In the genomic region with DNA sequence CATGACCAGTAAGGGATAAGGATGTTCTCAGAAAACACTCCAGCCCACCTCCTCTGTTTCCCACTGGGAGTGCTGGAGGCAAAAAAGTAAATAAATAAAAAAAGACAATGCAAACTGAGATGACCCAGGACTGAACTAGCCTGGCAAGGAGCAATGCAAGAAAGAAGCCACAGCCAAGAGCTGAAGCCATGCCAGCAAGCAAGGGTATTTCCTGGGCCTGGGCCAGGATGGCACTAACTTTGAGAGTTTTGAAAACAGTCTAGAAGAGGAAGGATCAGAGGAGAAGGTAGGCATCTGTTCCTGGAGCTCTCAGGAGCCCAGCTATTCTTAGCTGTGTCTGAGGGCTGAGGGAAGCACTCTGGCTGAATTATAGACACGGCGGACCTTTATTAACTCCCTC, we compare ENCODE assay signal across 27 mouse cellular contexts.
DNase-seq lines count a peak whose midpoint lies in the region; ATAC-seq and TF ChIP-seq lines count a peak whose summit lies in the region.
"Had no signal": no experiment of that assay in that cellular context is flagged by ENCODE, and none has a peak within 500 bp of the region (broad histone marks: within the 10 kb centered on the region; RNA-seq: fewer than 3 reads in every experiment).

No protein-coding gene starts in this region.

- no peak overlapping the region for H3K9ac ChIP-seq in lung, postnatal 0 days (replicated peaks; ENCODE audit: low read depth)
- H3K9ac ChIP-seq: embryonic facial prominence, embryonic 12.5 days; forebrain, postnatal 0 days; limb, embryonic 13.5 days; liver, embryonic 12.5 days; lung, embryonic 14.5 days; midbrain, embryonic 12.5 days; neural tube, embryonic 12.5 days had no signal

- TF ChIP-seq CTCF in lung, postnatal 0 days (IDR thresholded peaks at IDR 0.05): no peak
- TF ChIP-seq CTCF in layer of hippocampus, adult 2 months (conservative IDR thresholded peaks at IDR 0.05): no peak

- H3K9me3 ChIP-seq in lung, postnatal 0 days (ENCODE audit: low read length): 0 out of 2 replicates have a peak, but pooled peaks cover 3% of the 10 kb centered on the region
- H3K9me3 ChIP-seq: midbrain, embryonic 12.5 days had no signal

- no peak for ATAC-seq in lung, postnatal 0 days
- ATAC-seq: activated CD4-positive, CD25-positive, alpha-beta regulatory T cell, adult 4 months; forebrain, postnatal 0 days; hindbrain, embryonic 16.5 days; intestine, postnatal 0 days; liver, embryonic 12.5 days had no signal

- no peak overlapping the region for H3K27ac ChIP-seq in lung, postnatal 0 days (ENCODE audit: low read length)
- no peak overlapping the region for H3K27ac ChIP-seq in layer of hippocampus, adult 2 months
- H3K27ac ChIP-seq: embryonic facial prominence, embryonic 12.5 days; limb, embryonic 13.5 days; liver, embryonic 12.5 days; midbrain, embryonic 12.5 days; neural tube, embryonic 12.5 days had no signal

- H3K4me1 ChIP-seq in lung, postnatal 0 days (ENCODE audit: insufficient read depth, low read depth, low read length): no peaks in the 10 kb centered on the region
- H3K4me1 ChIP-seq: limb, embryonic 13.5 days; liver, embryonic 12.5 days; midbrain, embryonic 12.5 days; neural tube, embryonic 12.5 days had no signal

- DNase-seq in cerebellum, postnatal 14 days: peak; percentile 13 to 15
- no peak for DNase-seq in cerebellum, adult 9-11 months
- DNase-seq in lung, postnatal 10 days: peak; percentile 58
- DNase-seq in lung, postnatal 0 days (ENCODE audit: low spot score): no peak
- DNase-seq in urinary bladder, postnatal 14 days (ENCODE audit: low spot score): peak; percentile 32
- no peak for DNase-seq in urinary bladder, adult 2 months (ENCODE audit: low spot score)
- DNase-seq in layer of hippocampus, adult 2 months (ENCODE audit: low spot score in 2 of 2): no peak
- DNase-seq: B cell, adult 2 months; cerebellum, postnatal 25 days; forebrain, postnatal 0 days; kidney, postnatal 25 days; layer of hippocampus, postnatal 36 days; lung, embryonic 14.5 days; right cerebral cortex, adult 18-20 months; right cerebral cortex, postnatal 4 days; thymus, postnatal 14 days had no signal

- TF ChIP-seq EP300 in lung, postnatal 0 days (IDR thresholded peaks at IDR 0.05): no peak

- no peaks in the 10 kb centered on the region for H3K27me3 ChIP-seq in lung, postnatal 0 days (replicated peaks; ENCODE audit: insufficient read depth, low read length)
- H3K27me3 ChIP-seq: CH12.LX; liver, embryonic 12.5 days; midbrain, embryonic 12.5 days; neural tube, embryonic 12.5 days had no signal

- no peak overlapping the region for H3K4me2 ChIP-seq in lung, postnatal 0 days (replicated peaks; ENCODE audit: low read depth, low read length)
- H3K4me2 ChIP-seq: embryonic facial prominence, embryonic 12.5 days; heart, embryonic 11.5 days; limb, embryonic 13.5 days; liver, embryonic 12.5 days; lung, embryonic 14.5 days; midbrain, embryonic 12.5 days; neural tube, embryonic 12.5 days had no signal

- WGBS in lung, postnatal 0 days: 28% methylated on average over 2 of the region's 2 CpGs

- H3K36me3 ChIP-seq in lung, postnatal 0 days (ENCODE audit: insufficient read depth, low read length): no peaks in the 10 kb centered on the region
- H3K36me3 ChIP-seq: embryonic facial prominence, embryonic 12.5 days; G1E; limb, embryonic 13.5 days; liver, embryonic 12.5 days; midbrain, embryonic 12.5 days; neural tube, embryonic 12.5 days had no signal

- no peak overlapping the region for H3K4me3 ChIP-seq in lung, postnatal 0 days (ENCODE audit: low read depth, low read length)
- H3K4me3 ChIP-seq in layer of hippocampus, adult 2 months: no peak overlapping the region
- H3K4me3 ChIP-seq: embryonic facial prominence, embryonic 12.5 days; limb, embryonic 13.5 days; liver, embryonic 12.5 days; midbrain, embryonic 12.5 days; neural tube, embryonic 12.5 days had no signal

Comparison
In these comparisons a context has a peak if more than half of its experiments do, and no peak if none do; other contexts are left out.
1. DNase-seq: peak in cerebellum, postnatal 14 days (2 of 2), lung, postnatal 10 days (single experiment) and urinary bladder, postnatal 14 days (single experiment); none in cerebellum, adult 9-11 months (single experiment), lung, postnatal 0 days (single experiment), urinary bladder, adult 2 months (single experiment) and layer of hippocampus, adult 2 months (0 of 2).